Mouse (Mus musculus): ENCODE measurements around the gene Olig2.

The Olig2 gene

DNA sequence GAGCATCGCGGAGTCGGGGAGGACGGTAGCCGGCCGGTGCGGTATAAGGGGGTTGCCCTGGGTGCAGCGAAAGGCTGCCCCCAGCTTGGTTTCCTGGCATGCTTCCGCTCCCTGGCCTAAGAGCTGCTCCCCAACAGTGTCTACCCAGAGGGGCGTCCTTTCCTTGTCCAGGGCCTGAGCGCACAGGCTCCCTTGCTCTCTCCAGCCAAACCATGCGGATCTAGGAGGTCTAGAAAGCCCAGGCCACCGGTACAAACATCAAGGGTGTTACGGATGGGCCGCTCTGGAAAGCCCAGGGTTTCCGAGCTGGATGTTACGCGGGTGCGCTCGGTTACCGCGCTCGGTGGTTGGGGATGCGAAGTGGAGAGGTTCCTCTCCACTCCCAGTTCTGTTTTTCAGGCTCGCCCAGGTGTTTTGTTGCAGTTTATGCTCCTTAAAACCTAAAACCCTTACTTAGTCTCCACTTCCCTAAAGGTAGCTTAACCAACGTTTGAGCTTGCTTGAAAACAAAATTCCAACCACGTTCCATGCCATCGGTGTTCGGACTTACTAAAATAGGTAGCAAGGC is 45.8 kb downstream of the Olig2 start:
- no peak for DNase-seq (ENCODE audit: low spot score)

DNA sequence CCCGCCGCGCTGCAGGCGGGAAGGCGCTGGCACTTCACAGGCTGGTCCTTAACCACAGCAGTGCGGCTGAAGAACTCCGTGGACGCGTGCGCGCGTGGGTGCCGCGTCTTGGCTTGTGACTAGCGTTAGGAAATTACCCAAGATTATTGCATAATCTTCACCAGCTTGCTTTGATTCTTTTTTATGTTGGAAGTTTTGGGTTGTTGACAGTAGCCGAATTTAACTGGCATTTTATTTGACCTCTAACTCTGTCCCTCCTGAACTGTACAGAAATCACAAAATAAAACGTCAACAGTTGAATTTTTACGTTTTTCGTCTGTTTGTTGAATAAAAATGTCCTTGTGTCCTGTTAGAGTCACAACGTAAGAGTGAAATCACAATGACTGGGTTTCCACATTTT is 46.4 kb downstream of the Olig2 start:
- no peak for DNase-seq (ENCODE audit: low spot score)

Data from layer of hippocampus, adult 9-10 months (tissue).